Mouse (Mus musculus) CH12.LX (cell line): ENCODE results near the gene Adamtsl1.

Source experiments
- BHLHE40 ChIP-seq: IDR thresholded peaks from 2 replicates; pipeline ENCODE4 v1.6.1; 2011; ENCODE audit warnings: mild to moderate bottlenecking, low read depth, low read length, improper control_type of control experiment
- CHD1 ChIP-seq: IDR thresholded peaks from 2 replicates; pipeline ENCODE4 v1.6.1; 2012; ENCODE audit warnings: low read depth, low read length, improper control_type of control experiment, inconsistent platforms
- CTCF ChIP-seq, 2 experiments: IDR thresholded peaks in 1 of 2; conservative IDR thresholded peaks in 1 of 2; 2 replicates each; pipeline ENCODE4 v1.5.1; 2011 to 2012; ENCODE audit warnings: low read depth in 2 of 2, low read length in 2 of 2, improper control_type of control experiment in 1 of 2, inconsistent platforms in 1 of 2, mild to moderate bottlenecking in 1 of 2, moderate library complexity in 1 of 2
- HCFC1 ChIP-seq: IDR thresholded peaks from 2 replicates; pipeline ENCODE4 v1.6.1; 2012; ENCODE audit warnings: low read depth, mild to moderate bottlenecking, inconsistent platforms, low read length, improper control_type of control experiment
- KAT2A ChIP-seq: IDR thresholded peaks from 2 replicates; pipeline ENCODE4 v1.6.1; 2012; ENCODE audit warnings: low read length, improper control_type of control experiment, inconsistent platforms; ENCODE audit not compliant: insufficient replicate concordance
- MAX ChIP-seq: IDR thresholded peaks from 2 replicates; pipeline ENCODE4 v1.6.1; 2011; ENCODE audit warnings: low read length, improper control_type of control experiment
- MAZ ChIP-seq: IDR thresholded peaks from 2 replicates; pipeline ENCODE4 v1.6.1; 2012; ENCODE audit warnings: low read depth, mild to moderate bottlenecking, inconsistent platforms, low read length, improper control_type of control experiment, moderate library complexity
- MEF2A ChIP-seq: IDR thresholded peaks from 2 replicates; pipeline ENCODE4 v1.6.1; 2014; ENCODE audit warnings: low read depth, mild to moderate bottlenecking, inconsistent platforms, low read length, improper control_type of control experiment, borderline replicate concordance
- POLR2A ChIP-seq: IDR thresholded peaks from 2 replicates; pipeline ENCODE4 v1.6.1; 2011; ENCODE audit warnings: low read depth, mild to moderate bottlenecking, improper control_type of control experiment, low read length
- POLR2AphosphoS2 ChIP-seq: IDR thresholded peaks from 2 replicates; pipeline ENCODE4 v1.6.1; 2011; ENCODE audit warnings: low read depth, low read length, improper control_type of control experiment
- TCF12 ChIP-seq: IDR thresholded peaks from 2 replicates; pipeline ENCODE4 v1.6.1; 2014; ENCODE audit warnings: low read depth, mild to moderate bottlenecking, inconsistent platforms, low read length, improper control_type of control experiment
- USF1 ChIP-seq: IDR thresholded peaks from 2 replicates; pipeline ENCODE4 v1.6.1; 2014; ENCODE audit warnings: low read depth, mild to moderate bottlenecking, inconsistent platforms, low read length, improper control_type of control experiment
- ZC3H11A ChIP-seq: IDR thresholded peaks from 2 replicates; pipeline ENCODE4 v1.6.1; 2012; ENCODE audit warnings: low read depth, mild to moderate bottlenecking, inconsistent platforms, low read length, improper control_type of control experiment
- ZKSCAN1 ChIP-seq: IDR thresholded peaks from 2 replicates; pipeline ENCODE4 v1.6.1; 2012; ENCODE audit warnings: low read depth, inconsistent platforms, low read length, improper control_type of control experiment, borderline replicate concordance

GRCm38 (mm10) chr4:86203288-86203687 lies 689.3 kb downstream of the Adamtsl1 start:
- no peak for TF ChIP-seq POLR2A
- no peak for TF ChIP-seq CTCF (conservative IDR thresholded peaks at IDR 0.05 in 1 of 2, IDR thresholded peaks at IDR 0.05 in 1 of 2; ENCODE audit: low read depth in 2 of 2, low read length in 2 of 2)
- no peak for TF ChIP-seq ZKSCAN1
- no peak for TF ChIP-seq USF1
- TF ChIP-seq MAZ: no peak
- TF ChIP-seq MAX: no peak
- no peak for TF ChIP-seq POLR2AphosphoS2
- TF ChIP-seq HCFC1: no peak
- TF ChIP-seq KAT2A: no peak
- TF ChIP-seq BHLHE40: no peak
- TF ChIP-seq MEF2A: no peak
- TF ChIP-seq TCF12: no peak
- TF ChIP-seq CHD1: no peak
- no peak for TF ChIP-seq ZC3H11A
